Mouse (Mus musculus): ENCODE results near the gene Nfat5. TPM values are rescaled to one million over a fixed set of nuclear protein-coding genes. Genes with fewer than 3 reads are reported as not detected.

The Nfat5 gene
- total RNA-seq, 2 experiments from 2014 or later = 16.6 to 25.8 TPM

GRCm38 (mm10) chr8:107390476-107391135, 97.3 kb downstream of the Nfat5 start:
- no peak for ATAC-seq (replicated peaks; ENCODE audit: low FRiP score, low TSS enrichment, poor library complexity, severe bottlenecking)

DNA sequence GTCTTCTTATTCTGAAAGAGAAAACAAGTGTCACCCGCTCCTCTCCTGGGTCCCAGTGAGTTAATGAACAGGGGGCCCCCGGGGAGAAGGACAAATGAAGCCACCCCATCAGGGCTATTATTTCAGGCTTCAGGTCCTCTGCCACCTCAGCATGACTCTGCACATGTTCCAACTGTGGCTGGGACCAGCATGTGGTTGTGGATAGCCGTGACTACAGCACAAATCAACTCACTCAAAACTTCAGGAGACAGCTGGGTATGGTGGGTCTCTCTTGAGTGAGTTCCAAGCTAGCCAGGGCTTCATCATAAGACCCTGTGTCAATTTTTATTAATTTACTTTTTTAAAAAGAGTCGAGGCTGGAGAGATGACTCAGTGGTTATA, 97.9 kb downstream of the Nfat5 start:
- 0 out of 2 replicates have a peak, but pooled peaks have one; percentile 28 for ATAC-seq (replicated peaks; ENCODE audit: low FRiP score, low TSS enrichment, poor library complexity, severe bottlenecking)

- ATAC-seq (replicated peaks; ENCODE audit: low FRiP score, low TSS enrichment, poor library complexity, severe bottlenecking) = no peak
These were observed 102.1 kb downstream of the Nfat5 start for GRCm38 (mm10) chr8:107395397-107395796.

- no peak for ATAC-seq (replicated peaks; ENCODE audit: low FRiP score, low TSS enrichment, poor library complexity, severe bottlenecking)
These were observed 102.9 kb downstream of the Nfat5 start for GRCm38 (mm10) chr8:107396106-107396670.

DNA sequence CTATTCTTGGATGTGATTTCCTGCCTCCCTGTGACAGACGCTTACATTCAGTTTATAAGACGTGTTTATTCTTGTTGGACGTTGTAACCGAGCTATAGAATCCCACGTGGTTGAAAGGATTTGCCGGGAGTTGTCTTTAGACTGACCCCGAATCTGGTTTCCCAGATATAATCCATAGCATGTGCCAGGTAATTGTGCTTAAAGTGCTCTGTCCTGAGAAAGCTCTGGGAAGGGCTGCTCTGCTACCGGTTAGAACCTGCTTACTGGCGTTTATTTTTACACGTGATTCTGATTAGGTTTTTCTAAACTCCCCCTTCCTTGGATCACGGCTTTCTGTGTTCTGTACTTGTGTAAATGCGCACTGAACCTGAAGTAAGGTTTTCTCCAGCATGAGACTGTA, 104.4 kb downstream of the Nfat5 start:
- ATAC-seq (replicated peaks; ENCODE audit: low FRiP score, low TSS enrichment, poor library complexity, severe bottlenecking) = no peak

DNA sequence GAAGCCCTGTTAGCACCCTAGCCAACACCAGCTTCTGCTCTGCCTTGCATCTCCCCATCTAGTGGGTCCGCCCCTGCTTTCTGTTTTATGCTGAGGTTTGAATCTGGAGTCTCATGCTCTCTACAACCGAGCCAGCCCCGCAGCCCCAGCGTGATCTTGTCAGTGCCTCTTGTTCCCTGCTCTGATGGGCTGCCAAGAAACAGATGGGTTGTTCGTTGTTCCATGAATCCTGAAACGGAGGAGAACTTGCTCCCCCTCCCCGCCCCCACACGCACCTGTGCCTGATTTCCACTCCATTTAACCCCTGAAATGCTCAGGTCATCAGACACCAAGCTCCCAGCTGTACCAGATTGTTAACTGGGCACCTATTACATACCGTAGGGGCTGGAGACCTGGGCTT, 106.2 kb downstream of the Nfat5 start:
- ATAC-seq (replicated peaks; ENCODE audit: low FRiP score, low TSS enrichment, poor library complexity, severe bottlenecking) = no peak

DNA sequence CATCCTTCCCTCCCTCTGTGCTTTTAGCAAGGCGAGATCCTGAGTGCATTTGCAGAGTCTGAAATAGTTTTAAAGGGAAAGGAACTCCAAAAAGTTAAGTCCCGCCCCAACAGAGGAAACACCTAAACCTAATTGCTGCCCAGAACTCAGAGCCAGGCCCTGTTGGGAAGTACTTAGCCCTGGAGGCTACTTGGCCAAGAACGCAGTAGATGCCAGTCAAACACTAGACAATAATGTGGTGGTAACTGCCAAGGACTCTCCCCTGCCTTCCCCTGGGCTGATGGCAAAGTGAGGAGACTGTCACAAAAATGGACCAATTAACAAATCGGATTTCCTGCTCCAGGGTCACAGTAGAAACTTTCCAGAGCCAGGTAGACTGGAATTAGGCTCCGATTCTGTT, 108.6 kb downstream of the Nfat5 start:
- ATAC-seq (replicated peaks; ENCODE audit: low FRiP score, low TSS enrichment, poor library complexity, severe bottlenecking) = no peak

- peak; percentile 96 for ATAC-seq (replicated peaks; ENCODE audit: low FRiP score, low TSS enrichment, poor library complexity, severe bottlenecking)
These were observed 109.9 kb downstream of the Nfat5 start, which contains the start of gene Nqo1 for GRCm38 (mm10) chr8:107403038-107403781. TSS of gene Nqo1 (minus strand) at chr8:107403206.

DNA sequence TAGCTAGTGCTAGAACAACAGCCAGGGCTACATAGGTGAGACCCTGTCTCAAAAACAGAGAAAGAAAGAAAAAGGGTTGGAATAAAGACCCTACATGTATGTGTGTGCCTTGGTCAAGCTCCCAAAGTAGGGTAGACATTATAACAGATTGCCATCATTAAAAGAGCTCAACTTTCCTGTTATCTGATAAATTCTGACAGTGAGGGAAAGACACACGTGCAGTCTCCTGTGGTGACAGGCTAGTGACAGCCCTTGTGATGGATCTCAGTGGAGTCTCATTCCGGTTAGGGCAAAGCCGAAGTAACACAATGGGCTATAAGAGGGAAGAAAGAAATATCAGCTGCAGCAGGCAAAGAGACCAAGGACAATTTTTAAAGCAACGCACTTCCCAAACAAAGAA, 110.8 kb downstream of the Nfat5 start:
- ATAC-seq (replicated peaks; ENCODE audit: low FRiP score, low TSS enrichment, poor library complexity, severe bottlenecking) = no peak

- ATAC-seq (replicated peaks; ENCODE audit: low FRiP score, low TSS enrichment, poor library complexity, severe bottlenecking) = no peak
These were observed 112.7 kb downstream of the Nfat5 start for GRCm38 (mm10) chr8:107405935-107406334.

GRCm38 (mm10) chr8:107411391-107411790, 118.1 kb downstream of the Nfat5 start:
- ATAC-seq (replicated peaks; ENCODE audit: low FRiP score, low TSS enrichment, poor library complexity, severe bottlenecking) = 0 out of 2 replicates have a peak, but pooled peaks have one; percentile 53

GRCm38 (mm10) chr8:107412552-107412951, 119.3 kb downstream of the Nfat5 start:
- no peak for ATAC-seq (replicated peaks; ENCODE audit: low FRiP score, low TSS enrichment, poor library complexity, severe bottlenecking)

GRCm38 (mm10) chr8:107413881-107414280, 120.6 kb downstream of the Nfat5 start:
- ATAC-seq (replicated peaks; ENCODE audit: low FRiP score, low TSS enrichment, poor library complexity, severe bottlenecking) = no peak

DNA sequence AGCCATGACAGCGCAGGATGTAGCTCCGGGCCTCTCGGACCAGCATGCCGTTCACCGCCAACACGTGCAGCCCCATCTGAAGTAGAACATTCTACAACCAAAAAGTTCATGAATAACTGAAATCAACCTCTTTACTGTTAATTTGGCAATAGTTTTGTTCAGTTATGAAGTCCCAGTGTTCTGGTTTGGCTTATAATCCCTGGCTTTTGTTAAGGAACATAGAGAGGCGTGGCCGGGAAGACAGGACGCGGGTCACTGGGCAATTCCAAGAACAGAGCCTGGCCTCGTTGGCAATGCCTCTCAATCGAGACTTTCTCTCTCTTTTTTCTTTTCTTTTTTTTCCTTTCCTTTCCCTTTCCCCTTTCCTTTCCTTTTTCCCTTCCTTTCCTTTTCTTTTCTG, 123.7 kb downstream of the Nfat5 start:
- ATAC-seq (replicated peaks; ENCODE audit: low FRiP score, low TSS enrichment, poor library complexity, severe bottlenecking) = no peak

DNA sequence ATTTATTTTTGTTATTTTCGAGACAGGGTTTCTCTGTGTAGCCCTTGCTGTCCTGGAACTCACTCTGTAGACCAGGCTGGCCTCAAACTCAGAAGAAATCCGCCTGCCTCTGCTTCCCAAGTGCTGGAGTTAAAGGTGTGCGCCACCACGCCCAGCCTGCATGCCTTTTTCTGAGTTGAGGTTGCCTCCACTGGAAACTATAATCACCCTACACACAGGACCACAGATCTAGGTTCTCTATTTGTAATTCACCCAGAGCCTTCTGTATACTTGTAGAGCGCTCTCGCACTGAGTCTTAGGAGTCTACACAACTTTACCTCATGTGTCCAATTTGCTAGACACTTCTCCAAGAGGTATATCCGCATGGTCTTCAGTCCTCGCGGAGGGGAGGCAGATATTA, 130.9 kb downstream of the Nfat5 start:
- 0 out of 2 replicates have a peak, but pooled peaks have one; percentile 16 for ATAC-seq (replicated peaks; ENCODE audit: low FRiP score, low TSS enrichment, poor library complexity, severe bottlenecking)

- ATAC-seq (replicated peaks; ENCODE audit: low FRiP score, low TSS enrichment, poor library complexity, severe bottlenecking) = peak; percentile 94
These were observed 131.4 kb downstream of the Nfat5 start, which contains the start of gene Nob1 for GRCm38 (mm10) chr8:107424597-107425229. TSS of gene Nob1 (minus strand) at chr8:107425051.

GRCm38 (mm10) chr8:107425230-107425597, 131.9 kb downstream of the Nfat5 start:
- ATAC-seq (replicated peaks; ENCODE audit: low FRiP score, low TSS enrichment, poor library complexity, severe bottlenecking) = peak; percentile 26; the same call in 1 of the 2 replicates

All from megakaryocyte-erythroid progenitor cell, adult 5-6 weeks (primary cell).